Mouse (Mus musculus): ENCODE results near the gene Gabpb2. TPM values are rescaled to one million over a fixed set of nuclear protein-coding genes. Genes with fewer than 3 reads are reported as not detected.
A peak's percentile ranks its signal among the peaks of the same experiment; 100 is the strongest.

The Gabpb2 gene
- polyA plus RNA-seq, 1 experiment = 3.3 TPM

GRCm38 (mm10) chr3:95231298-95232221 is 13.8 kb upstream of the Gabpb2 start, which contains the start of gene Mllt11:
Gene Mllt11 (minus strand): TSS chr3:95232171.
- H3K79me2 ChIP-seq (ENCODE audit: control insufficient read depth, insufficient read depth) = peaks cover 65% of the 10 kb centered on the region
- H3K27me3 ChIP-seq (ENCODE audit: control insufficient read depth, insufficient read depth, insufficient read length) = no peaks in the 10 kb centered on the region
- H3K4me3 ChIP-seq = peak within 1 kb of the TSS; percentile 94
- H3K4me2 ChIP-seq (ENCODE audit: low read depth) = peak within 1 kb of the TSS; percentile 95
- H3K36me3 ChIP-seq (ENCODE audit: control insufficient read depth, insufficient read depth) = peaks cover 42% of the 10 kb centered on the region
- TF ChIP-seq E2F4 (IDR thresholded peaks at IDR 0.05; ENCODE audit: insufficient read depth) (no peak), MYOG (IDR thresholded peaks at IDR 0.05; ENCODE audit: control insufficient read depth in 1 of 3, insufficient read depth in 1 of 3, insufficient read length in 2 of 3, low read depth in 2 of 3) (no peak), POLR2AphosphoS2 (IDR thresholded peaks at IDR 0.05; ENCODE audit: insufficient read length, low read depth) (no peak), TCF12 (IDR thresholded peaks at IDR 0.05; ENCODE audit: insufficient read depth, poor library complexity, severe bottlenecking) (no peak), SRF (IDR thresholded peaks at IDR 0.05; ENCODE audit: control insufficient read depth, insufficient read length, low read depth) (no peak)
- H3ac ChIP-seq (ENCODE audit: control insufficient read depth, insufficient read length) = no peak within 1 kb of the TSS

GRCm38 (mm10) chr3:95230495-95231297 is 13.0 kb upstream of the Gabpb2 start:
- peak; percentile 51 for TF ChIP-seq POLR2AphosphoS2 (IDR thresholded peaks at IDR 0.05; ENCODE audit: insufficient read length, low read depth)
- TF ChIP-seq CEBPB (IDR thresholded peaks at IDR 0.05; ENCODE audit: insufficient read depth, poor library complexity, severe bottlenecking) = no peak
- Histone ChIP-seq H3K27me3 (ENCODE audit: control insufficient read depth, insufficient read depth, insufficient read length) (no peaks in the 10 kb centered on the region), H3K79me2 (ENCODE audit: control insufficient read depth, insufficient read depth) (peaks cover 73% of the 10 kb centered on the region), H3K4me2 (ENCODE audit: low read depth) (peak overlapping the region; percentile 95), H3K36me3 (ENCODE audit: control insufficient read depth, insufficient read depth) (peaks cover 33% of the 10 kb centered on the region), H3K4me3 (peak overlapping the region; percentile 94), H3ac (ENCODE audit: control insufficient read depth, insufficient read length) (peak overlapping the region; percentile 75)

- H3K4me3 ChIP-seq = peak overlapping the region; percentile 94
- TF ChIP-seq POLR2AphosphoS2 (IDR thresholded peaks at IDR 0.05; ENCODE audit: insufficient read length, low read depth) (peak; percentile 2), TCF12 (IDR thresholded peaks at IDR 0.05; ENCODE audit: insufficient read depth, poor library complexity, severe bottlenecking) (no peak), MYOG (IDR thresholded peaks at IDR 0.05; ENCODE audit: control insufficient read depth in 1 of 3, insufficient read depth in 1 of 3, insufficient read length in 2 of 3, low read depth in 2 of 3) (peak in 2 of 3 experiments; percentile 52 to 55), TCF3 (IDR thresholded peaks at IDR 0.05; ENCODE audit: insufficient read length, low read depth) (no peak), POLR2A (IDR thresholded peaks at IDR 0.05; ENCODE audit: insufficient read length, low read depth) (peak; percentile 55), CEBPB (IDR thresholded peaks at IDR 0.05; ENCODE audit: insufficient read depth, poor library complexity, severe bottlenecking) (no peak), MYOD1 (IDR thresholded peaks at IDR 0.05; ENCODE audit: control insufficient read depth in 1 of 3, insufficient read length in 2 of 3, low read depth in 2 of 3) (peak in 2 of 3 experiments; percentile 54 to 58)
- H3K36me3 ChIP-seq (ENCODE audit: control insufficient read depth, insufficient read depth) = peaks cover 25% of the 10 kb centered on the region
- H3K4me2 ChIP-seq (ENCODE audit: low read depth) = peak overlapping the region; percentile 95
- no peaks in the 10 kb centered on the region for H3K27me3 ChIP-seq (ENCODE audit: control insufficient read depth, insufficient read depth, insufficient read length)
- H3ac ChIP-seq (ENCODE audit: control insufficient read depth, insufficient read length) = peak overlapping the region; percentile 75
- peaks cover 81% of the 10 kb centered on the region for H3K79me2 ChIP-seq (ENCODE audit: control insufficient read depth, insufficient read depth)
Measured at GRCm38 (mm10) chr3:95229781-95230494, 12.2 kb upstream of the Gabpb2 start.

GRCm38 (mm10) chr3:95228894-95229780 is 11.4 kb upstream of the Gabpb2 start:
- Histone ChIP-seq H3K79me2 (ENCODE audit: control insufficient read depth, insufficient read depth) (peaks cover 89% of the 10 kb centered on the region), H3K4me3 (peak overlapping the region; percentile 94), H3K27me3 (ENCODE audit: control insufficient read depth, insufficient read depth, insufficient read length) (no peaks in the 10 kb centered on the region), H3K4me2 (ENCODE audit: low read depth) (peak overlapping the region; percentile 95), H3ac (ENCODE audit: control insufficient read depth, insufficient read length) (peak overlapping the region; percentile 75), H3K36me3 (ENCODE audit: control insufficient read depth, insufficient read depth) (peaks cover 23% of the 10 kb centered on the region)
- TF ChIP-seq SRF (IDR thresholded peaks at IDR 0.05; ENCODE audit: control insufficient read depth, insufficient read length, low read depth) = no peak
- TF ChIP-seq MYOD1 (IDR thresholded peaks at IDR 0.05; ENCODE audit: control insufficient read depth in 1 of 3, insufficient read length in 2 of 3, low read depth in 2 of 3) = peak in 1 of 3 experiments; percentile 23
- no peak for TF ChIP-seq E2F4 (IDR thresholded peaks at IDR 0.05; ENCODE audit: insufficient read depth)
- no peak for TF ChIP-seq USF1 (IDR thresholded peaks at IDR 0.05; ENCODE audit: low read depth)
- TF ChIP-seq POLR2A (IDR thresholded peaks at IDR 0.05; ENCODE audit: insufficient read length, low read depth) = peak; percentile 10
- no peak for TF ChIP-seq TCF3 (IDR thresholded peaks at IDR 0.05; ENCODE audit: insufficient read length, low read depth)
- no peak for TF ChIP-seq CEBPB (IDR thresholded peaks at IDR 0.05; ENCODE audit: insufficient read depth, poor library complexity, severe bottlenecking)
- TF ChIP-seq MAX (IDR thresholded peaks at IDR 0.05; ENCODE audit: low read depth) = no peak
- peak in 1 of 3 experiments; percentile 22 for TF ChIP-seq MYOG (IDR thresholded peaks at IDR 0.05; ENCODE audit: control insufficient read depth in 1 of 3, insufficient read depth in 1 of 3, insufficient read length in 2 of 3, low read depth in 2 of 3)
- peak; percentile 14 for TF ChIP-seq POLR2AphosphoS2 (IDR thresholded peaks at IDR 0.05; ENCODE audit: insufficient read length, low read depth)
- no peak for TF ChIP-seq TCF12 (IDR thresholded peaks at IDR 0.05; ENCODE audit: insufficient read depth, poor library complexity, severe bottlenecking)
- no peak for TF ChIP-seq REST (IDR thresholded peaks at IDR 0.05; ENCODE audit: insufficient read depth, insufficient read length)

Measured in myocyte (in vitro differentiated cells).